Mouse (Mus musculus) fat pad, adult 2 months (tissue): ENCODE data around the gene Kcnj1.

Source experiments
- DNase-seq: peaks from one replicate; pipeline ENCODE4 v3.0.0-alpha.2; 2011; ENCODE audit warnings: low read depth, low spot score; ENCODE audit errors: extremely low read depth

Gene Kcnj1

DNA sequence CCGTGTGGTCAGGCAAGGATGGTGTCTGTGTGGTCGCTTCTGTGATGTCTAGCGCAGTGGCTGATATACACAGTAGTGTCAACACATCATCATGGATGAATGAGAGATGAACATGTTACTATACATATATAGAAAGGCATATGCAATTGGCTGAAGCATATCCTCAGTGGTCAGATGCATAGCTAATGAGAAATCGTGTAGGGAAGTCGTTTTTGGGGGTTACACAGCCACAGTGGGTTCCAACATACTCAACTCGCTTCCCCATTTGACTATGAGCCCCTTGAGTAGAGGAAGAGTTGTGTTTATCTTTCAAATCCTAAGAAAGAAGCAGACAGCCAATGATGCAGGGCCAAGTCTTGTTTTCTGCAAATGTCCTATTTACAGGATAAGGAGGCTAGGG lies 20.4 kb downstream of the Kcnj1 start:
- no peak for DNase-seq

DNA sequence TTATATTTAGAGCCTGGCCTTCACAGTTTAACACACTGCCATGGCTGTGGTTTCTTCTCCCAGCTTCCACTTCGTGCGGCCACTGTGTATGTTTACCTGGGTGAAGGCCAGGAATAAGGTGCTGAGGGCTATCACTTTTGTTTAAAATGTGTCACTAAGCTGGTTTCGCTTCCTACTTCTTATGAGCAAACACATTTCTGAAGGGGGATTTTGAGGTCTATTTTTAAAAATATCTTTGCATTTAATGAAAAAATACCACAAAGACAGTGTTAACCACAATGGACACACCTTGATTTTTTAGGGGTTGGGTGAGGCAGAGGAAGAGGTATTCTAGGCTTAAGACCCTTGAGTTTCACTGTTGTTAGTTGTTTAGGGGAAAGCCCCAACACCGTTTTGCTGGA lies 22.5 kb downstream of the Kcnj1 start:
- no peak for DNase-seq

DNA sequence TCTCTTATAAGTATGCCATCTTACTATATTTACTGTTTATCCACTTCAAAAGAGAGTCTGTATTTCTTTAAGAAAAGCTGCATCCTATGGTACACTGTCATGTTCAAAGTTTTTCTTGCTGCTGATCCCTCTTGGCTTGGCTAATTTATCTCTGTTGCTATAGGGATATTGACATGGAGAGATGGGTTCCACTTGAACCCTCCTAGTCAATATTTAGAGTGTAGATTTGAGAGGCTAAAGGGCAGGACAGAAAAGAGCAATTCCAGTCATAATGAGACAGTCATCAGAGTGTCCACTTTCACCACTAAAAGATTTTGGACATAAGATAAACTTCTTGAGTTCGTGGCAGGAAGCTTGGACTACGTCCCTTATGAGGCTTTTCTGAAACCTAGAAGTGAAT lies 27.9 kb downstream of the Kcnj1 start:
- no peak for DNase-seq

DNA sequence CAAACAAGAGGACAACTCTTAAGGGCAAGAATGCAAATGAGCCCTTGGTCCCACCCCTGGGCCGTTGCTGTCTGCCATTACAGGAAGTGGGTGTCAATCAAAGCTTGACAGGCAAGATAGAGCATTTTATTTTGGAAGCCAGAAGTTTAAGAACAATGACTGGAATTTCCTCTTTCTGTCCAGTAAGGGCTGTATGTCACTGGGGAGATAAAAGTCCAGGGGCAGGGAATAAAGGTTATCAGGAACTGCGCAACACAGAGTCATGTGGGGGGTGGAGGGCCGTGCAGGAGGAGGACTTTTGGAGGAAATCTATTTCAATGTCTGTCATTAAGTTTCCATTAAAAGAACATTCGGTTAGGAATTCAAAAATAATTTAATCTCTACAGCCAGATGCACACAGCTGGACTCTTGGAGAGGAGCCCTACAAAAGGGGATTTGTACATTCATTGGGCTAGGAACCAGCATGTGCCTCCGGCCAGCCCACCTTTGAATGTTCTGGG lies 28.4 kb downstream of the Kcnj1 start:
- no peak for DNase-seq

DNA sequence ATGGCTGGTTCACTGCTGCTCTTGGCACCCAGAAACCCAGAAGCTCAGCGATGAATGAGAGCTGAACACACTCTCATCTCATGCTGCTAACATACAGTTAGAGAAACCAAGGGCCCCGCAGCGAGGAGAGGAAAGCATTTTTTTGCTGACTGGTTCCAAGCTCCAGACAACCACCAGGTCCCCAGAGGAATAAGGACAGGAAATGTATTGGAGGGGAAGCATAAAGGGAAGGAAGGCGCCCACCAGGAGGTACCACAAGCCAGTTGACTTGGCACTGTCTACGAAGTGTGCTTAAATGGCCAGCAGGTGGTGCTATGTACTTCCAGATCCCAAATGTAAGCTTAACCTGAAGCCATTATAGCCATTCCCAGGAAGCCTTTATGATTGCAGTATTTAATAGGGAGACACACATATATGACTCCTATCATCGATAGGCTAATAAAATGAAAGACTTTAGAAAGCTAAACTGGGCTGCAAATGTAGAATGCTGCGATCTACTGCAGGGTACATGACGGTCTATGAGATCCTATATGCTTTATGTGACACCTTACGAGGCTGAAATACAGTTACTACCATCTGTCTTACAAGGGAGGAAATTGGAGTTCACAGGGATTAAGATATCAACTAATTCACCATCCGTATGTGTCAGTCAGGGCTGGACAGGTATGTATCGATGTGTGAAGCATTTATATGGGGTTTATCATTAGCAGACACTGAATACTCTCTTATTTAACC lies 33.1 kb downstream of the Kcnj1 start:
- no peak for DNase-seq

DNA sequence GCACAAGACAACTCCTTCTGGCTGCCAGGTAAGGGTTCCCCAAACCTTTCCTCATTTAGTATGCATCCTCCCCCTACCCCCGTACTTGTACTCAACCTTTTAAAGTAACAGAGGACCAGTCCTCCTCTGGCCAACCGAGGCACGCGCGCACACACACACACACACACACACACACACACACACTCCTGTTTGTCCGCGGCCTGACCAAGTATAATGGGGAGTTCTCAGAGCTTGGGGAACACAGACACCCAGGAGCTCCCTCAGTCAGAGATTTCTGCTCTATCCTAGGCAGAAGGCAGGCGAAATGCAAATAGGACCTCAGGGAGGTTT lies 36.4 kb downstream of the Kcnj1 start:
- DNase-seq = no peak

DNA sequence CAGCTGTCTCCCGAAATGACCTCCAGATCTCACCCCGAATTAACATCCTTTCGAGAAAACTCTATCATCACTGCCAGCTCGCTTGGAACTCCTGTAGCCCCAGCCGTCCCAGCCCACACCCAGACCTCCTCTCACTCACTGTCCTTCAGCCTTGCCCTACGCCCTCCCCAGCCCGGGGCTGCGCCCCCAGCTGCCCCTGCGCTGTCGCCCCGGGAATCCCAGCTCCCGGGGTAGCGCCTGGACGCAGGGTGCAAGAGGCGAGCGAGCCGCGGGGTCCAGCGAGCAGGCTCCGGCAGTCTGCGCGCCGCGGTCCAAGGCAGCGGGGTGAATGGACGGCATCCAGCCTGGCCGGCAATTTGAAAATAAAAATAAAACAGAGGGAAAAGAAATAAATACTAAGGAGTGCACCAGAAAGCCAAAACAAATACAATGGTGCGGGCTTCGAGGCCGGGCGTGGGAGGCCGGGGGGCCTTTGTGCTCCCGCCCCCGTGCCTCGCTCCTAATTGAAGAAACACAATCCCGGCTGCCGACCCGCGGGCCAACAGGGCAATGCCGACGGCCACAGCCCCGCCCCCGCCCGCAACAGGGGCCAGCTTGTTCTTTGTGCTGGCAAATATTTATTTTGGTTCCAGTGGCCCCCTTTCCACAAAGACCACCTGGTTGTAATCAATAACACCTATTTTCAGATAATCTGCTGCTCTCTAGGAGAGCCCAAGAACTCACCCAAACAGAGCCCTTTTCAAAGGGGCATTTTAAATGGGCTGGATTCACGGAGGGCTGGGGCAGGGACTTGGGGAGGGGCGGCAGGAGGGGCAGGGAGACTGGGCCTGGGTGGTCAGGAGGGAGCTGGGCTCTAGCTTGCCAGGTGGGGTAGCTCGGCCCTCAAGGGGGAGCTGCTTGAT lies 37.0 kb downstream of the Kcnj1 start:
- no peak for DNase-seq

DNA sequence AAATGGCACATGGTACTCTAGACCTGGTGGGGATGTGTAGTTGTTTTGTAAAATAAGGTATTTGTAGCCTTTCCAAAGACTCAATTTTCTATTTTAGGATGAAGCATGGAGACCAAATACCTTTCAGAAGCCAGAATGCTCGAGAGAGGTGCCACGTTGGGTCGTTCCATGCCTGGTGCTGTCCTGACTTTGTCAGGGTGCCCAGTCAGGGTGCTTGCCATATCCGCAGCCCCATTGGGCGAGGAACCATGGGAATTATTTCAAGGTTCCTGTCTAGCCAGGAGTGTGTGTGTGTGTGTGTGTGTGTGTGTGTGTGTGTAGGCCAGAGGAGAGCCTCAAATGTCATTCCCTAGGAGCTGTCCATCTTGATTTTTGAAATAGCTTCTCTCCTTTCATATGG lies 38.4 kb downstream of the Kcnj1 start:
- DNase-seq = no peak

DNA sequence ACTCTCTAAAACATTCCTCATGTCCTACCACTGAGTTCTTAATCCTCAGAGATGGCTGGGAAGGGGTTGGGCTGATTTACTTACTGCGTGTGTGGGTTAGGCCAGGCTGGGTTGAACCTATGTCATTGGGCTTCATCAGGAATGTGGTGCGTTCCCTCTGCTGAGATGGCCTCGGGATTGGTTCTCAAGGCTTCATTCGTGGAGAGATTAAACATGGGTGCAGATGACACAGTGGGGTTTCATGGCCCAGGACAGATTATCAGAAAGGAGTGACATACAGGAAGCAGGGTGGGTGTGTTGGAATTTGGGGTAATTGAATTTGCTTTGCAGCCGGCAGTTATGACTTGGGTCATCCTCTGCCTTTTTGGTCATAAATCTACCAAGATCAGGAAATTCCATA lies 39.2 kb downstream of the Kcnj1 start:
- DNase-seq = no peak

DNA sequence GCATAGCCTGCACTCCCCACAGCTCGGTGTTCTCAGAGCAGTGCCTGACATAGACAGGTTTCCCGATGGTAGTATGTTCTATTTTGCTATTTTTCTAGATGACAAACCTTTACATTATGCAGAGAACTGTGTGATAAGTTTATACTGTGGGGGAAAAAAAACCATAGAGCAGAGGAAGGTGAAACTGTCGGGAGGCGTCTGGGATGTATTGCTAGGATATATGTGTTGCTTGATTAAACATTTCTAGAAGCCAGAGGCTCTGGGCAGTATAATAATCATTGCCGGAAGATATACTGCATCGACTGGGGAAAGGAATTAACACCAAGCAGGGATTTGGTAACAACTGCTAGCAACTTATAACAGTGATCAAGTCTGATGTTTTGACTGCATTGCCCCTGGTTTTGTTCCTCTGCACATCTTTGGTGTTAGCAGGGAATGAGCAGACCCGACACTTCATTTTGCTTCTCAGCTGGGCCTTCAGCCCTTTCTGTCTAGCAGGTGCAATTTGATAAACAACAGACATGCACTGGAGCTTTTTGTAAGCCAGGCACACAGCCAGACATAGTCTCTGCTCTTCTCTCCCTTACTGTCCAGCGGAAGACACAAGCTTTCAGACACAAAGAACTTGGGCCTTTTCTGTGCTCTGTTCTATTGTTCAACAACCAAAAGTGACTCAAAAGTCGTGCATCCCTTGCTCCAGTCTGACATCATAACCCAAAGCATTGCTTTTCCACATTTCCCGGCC lies 40.7 kb downstream of the Kcnj1 start:
- no peak for DNase-seq

DNA sequence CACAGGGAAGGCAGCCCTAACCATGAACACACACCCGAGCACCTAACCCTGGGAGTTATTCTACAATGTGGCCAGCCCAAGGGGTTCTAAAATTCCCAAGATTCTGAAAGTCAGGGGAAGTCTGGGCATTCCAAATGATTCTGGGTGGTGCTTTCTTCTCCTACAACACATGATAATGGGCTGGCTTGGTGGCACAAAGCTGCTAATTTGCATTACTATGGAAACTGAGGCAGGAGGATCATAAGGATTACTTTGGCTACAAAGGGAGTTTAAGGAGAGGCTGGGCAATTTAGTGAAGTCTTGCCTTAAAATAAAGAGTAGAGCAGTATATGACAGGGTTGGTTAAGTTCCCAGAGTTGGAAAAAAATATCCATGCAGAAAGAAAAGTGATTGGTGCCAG lies 42.7 kb downstream of the Kcnj1 start:
- DNase-seq = no peak

DNA sequence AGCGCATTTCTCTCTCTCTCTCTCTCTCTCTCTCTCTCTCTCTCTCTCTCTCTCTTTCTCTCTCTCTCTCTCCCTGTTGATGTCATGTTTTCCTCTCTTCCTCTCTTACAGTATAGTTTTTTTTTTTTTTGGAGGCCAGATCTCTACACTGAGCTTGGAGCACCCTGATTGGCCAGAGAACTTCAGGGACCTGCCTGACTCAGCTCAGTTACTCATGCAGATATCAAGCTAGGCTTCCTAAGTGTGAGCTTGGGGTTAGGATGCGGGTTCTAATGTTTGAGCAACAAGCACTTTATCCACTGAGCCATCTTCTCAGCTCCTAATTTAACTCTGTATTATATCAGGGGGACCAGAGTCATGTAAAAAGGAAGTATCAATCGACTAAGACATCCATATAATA lies 43.7 kb downstream of the Kcnj1 start:
- DNase-seq = no peak

DNA sequence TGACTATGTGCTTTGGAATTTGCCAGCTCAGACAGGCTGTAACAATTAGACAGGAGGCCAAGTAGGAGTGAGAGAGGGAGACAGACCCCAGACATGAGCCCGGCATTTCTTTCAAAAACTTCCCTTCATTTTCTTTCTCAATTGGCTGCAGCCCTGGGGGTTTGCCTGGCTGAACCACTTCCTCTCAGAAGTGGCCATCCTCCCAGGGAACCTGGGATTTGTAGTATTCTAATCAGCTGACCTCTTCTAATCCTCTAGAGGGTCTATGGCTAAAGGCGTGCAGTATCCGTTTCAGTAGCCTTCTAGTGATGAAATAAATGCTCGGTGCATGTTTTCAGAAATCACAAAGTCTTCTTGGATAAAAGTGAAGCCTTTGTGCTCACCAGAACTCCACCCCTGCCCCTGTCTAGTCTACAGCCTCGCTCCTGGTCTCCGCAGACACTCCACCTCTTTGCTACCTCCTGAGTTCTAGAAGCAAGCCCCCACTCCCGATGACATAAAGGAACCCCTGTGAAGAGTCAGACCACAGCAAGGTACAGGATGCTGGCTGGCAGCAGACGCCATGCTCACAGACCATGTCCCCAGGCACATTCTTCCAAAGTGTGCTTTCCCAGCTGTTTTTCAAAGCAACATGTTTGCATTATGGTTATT lies 45.3 kb downstream of the Kcnj1 start:
- no peak for DNase-seq

DNA sequence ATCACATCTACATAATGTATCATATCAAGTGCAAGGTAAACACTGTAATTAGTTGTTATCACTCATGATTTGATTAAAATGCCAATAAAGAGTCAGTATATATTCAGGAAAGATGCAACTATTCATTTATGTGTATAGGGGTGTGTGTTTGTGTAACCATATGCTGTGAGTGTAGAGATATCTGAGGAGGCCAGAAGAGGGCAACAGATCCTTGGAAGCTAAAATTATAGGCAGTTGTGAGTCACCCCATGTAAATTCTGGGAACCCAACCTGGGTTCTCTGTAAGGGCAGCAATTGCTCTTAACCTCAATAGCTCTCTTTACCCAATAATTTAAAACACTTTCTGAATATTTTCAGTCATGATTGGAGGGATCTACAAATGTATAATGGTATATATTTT lies 48.4 kb downstream of the Kcnj1 start:
- no peak for DNase-seq

DNA sequence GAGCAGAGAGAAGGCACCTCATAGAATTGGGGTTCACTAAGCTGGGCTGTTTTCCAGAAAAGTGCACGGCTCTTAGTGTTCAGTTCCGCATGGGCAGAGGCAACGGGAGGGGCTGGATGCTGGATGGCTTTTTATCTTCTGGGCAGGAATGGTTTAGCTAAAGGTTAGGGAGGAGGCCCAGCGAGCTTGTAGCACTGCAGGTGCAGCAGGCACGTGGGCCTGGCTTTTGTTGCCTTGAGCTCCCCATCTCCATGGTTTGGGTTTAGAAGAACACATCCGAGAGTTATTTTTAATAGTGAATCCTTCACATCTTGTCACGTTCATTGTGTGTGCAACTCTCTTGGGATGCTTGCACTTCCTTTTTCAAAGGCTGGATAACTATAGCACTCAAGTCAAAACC lies 53.0 kb downstream of the Kcnj1 start:
- no peak for DNase-seq

DNA sequence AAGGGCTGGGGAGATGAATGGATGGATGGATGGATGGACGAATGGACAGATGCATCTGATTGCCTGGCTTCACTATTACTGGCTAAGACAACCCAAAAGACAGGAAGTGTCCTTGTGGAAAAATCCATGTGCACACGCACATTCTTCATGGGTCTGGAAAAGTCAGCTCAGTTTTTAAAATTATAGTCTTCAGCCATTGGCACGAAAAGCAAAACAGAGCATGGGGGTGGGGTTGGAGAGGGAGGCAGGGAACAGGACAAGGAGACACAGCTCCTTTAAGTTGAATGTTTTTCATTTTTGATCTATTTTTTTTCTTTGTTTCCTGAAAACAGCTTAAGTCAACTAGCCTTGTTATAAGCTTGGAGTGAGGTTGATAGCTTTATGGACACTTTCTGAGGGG lies 58.8 kb downstream of the Kcnj1 start:
- DNase-seq = no peak

DNA sequence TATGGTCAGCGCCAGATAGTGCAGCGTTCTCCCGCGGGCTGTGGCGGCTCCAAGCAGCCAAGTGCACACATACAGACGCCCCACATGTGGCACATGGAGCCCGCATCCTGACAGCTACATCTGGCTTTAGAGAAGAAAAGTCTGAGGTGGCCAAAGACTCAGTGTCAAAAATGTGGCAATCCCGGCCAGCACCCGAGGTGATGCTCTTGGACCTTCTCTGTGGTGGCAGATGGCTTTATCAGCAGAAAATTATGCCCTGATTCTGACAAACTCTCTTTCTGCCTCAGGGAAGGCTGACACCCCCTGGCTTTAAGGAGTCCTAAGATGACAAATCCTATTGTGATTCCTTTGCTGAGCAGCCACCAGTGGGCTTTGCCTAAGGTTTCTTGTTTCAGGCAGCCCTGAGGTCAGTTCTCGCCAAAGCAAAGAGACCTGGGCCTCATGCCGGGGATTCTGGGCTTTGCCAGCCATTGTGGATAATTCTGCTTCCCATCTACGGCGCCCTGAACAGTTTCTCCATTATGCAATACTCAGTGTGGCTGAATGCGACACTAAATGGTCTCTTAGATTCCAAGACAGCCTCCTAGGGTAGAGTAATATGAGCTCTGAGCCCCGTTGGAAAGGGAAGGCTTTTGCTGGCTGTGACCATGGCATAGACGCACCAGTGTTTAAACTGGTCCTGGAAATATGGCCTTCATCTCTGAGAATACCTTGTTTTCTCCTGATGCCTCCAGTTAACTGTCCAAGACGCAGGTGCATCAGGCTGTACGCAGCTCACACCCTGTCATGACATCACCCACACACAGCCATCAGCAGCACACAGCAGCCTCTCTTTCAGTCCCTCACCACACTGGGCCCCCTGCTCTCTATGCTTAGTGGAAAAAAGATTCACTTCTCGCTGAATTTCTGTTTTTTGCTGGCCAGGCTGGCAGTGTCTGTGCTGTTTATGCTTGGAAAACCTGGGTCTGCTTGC lies 62.2 kb downstream of the Kcnj1 start:
- DNase-seq = no peak

DNA sequence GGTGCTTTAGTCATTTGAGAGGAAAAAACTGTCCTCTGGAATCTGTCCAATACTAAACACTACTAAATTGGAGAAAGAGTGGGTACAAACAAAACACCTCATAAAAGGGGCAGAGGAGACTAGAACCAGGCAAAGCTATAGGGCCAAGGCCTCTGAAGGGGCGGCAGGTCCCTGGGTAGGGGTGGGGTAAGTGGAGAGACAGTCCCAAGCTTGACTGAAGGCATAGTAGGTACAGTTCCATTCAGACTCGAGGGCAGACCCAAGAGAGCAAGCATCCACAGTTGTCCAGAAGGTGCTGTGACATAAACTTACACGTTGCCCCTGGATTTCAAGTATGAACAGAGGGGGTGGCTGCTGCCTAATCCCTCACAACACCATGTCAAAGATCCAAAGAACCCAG lies 70.8 kb downstream of the Kcnj1 start:
- DNase-seq = no peak

DNA sequence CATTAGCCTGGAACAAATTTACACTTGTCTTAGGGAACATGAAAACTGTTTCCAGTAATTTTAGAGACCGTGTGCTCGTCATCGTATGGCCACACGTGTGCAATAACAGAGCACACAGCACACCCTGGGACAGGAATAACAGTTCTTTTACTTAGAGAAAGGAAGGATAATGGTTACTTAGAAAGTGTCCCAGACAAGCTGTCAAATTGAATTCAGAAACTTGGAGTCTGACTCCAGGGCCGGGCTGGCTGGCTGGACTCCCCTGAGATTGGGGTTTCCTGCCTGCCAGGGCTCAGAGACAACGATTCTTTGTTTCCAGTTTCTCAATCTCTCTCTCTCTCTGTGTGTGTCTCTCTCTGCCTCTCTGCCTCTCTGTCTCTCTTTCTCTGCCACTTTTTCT lies 71.5 kb downstream of the Kcnj1 start:
- DNase-seq = no peak
